Mouse (Mus musculus) central nervous system, embryonic 18 days (tissue): ENCODE measurements around the gene Olfr446. TPM values are rescaled to one million over a fixed set of nuclear protein-coding genes. Genes with fewer than 3 reads are reported as not detected.

Experiments
- polyA plus RNA-seq: library from polyadenylated mRNA; depleted of rRNA; stranded (reverse); fragments of >200 nt; gene quantifications from 2 replicates; pipeline ENCODE4 v1.2.3, GENCODE M21; 2012; rRNA removed

The Olfr446 gene
- not detected in 2 replicates for polyA plus RNA-seq

GRCm38 (mm10) chr6:42921077-42921476, at the start of gene Olfr446:
Olfr446 (plus strand) TSS chr6:42921377.

GRCm38 (mm10) chr6:42890141-42890540, 31.0 kb upstream of the Olfr446 start, which contains the start of gene Olfr448:
Olfr448 (plus strand) TSS chr6:42890441.

DNA sequence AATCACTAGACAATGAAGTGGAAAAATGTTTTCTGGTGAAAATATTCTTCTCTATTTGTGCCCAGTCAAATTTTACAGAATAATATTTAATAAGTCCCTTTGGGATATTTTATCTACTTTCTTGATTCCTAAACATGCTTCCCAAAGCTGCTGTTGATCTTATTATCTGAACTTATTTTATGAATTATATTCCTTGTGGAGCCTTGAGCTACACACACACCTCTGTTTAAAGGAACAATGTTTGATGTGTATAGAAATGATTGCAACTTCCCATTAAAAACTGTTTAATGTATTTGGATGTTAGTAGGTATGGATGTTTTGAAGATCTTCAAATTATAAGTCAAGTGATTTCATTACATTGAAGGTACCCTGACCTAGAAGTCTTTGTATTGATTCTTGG, 12.6 kb upstream of the Olfr446 start, which contains the start of gene Olfr447:
TSS of gene Olfr447 (plus strand) at position 301 of the 400 bp plus-strand sequence.

DNA sequence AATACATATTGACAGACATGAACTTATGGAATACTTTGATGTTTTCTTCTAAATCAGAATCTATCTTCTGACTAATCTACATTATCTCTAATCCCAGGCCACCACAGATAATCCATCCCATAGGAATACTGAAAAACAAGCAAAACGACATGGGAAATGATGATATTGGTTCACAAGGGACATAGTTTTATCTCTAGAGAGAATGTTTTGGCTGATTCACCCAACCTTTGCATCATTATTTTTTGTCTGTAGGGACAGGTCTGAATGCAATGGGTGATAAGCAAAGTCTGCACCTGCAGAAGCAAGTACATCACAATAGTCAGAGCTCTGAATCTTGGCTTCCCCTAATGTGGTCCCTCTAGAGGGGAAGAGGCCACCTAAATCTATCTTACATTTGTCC, 27.6 kb downstream of the Olfr446 start, which contains the start of gene Olfr444:
TSS of gene Olfr444 (plus strand) at position 301 of the 400 bp plus-strand sequence.

Other genes with a start within 250 kb of the Olfr446 start
- 153 TPM in 2 replicates for gene Tcaf1, start 211.3 kb upstream of the Olfr446 start, polyA plus RNA-seq
- not detected in 2 replicates for gene Olfr453, start 182.0 kb upstream of the Olfr446 start, polyA plus RNA-seq
- gene Olfr38, start 165.0 kb upstream of the Olfr446 start, polyA plus RNA-seq: not detected in 2 replicates
- gene Olfr452, start 136.3 kb upstream of the Olfr446 start, polyA plus RNA-seq: not detected in 2 replicates
- gene Olfr450, start 109.4 kb upstream of the Olfr446 start, polyA plus RNA-seq: not detected in 2 replicates
- gene Olfr449, start 87.0 kb upstream of the Olfr446 start, polyA plus RNA-seq: not detected in 2 replicates
- not detected in 2 replicates for gene Olfr448, start 30.9 kb upstream of the Olfr446 start, polyA plus RNA-seq
- gene Olfr447, start 12.5 kb upstream of the Olfr446 start, polyA plus RNA-seq: not detected in 2 replicates
- not detected in 2 replicates for gene Olfr444, start 27.7 kb downstream of the Olfr446 start, polyA plus RNA-seq
- gene Olfr441, start 185.0 kb downstream of the Olfr446 start, polyA plus RNA-seq: 0.03 TPM in 1 of 2 replicates, not detected in the other
- gene Olfr237-ps1, start 225.2 kb downstream of the Olfr446 start, polyA plus RNA-seq: 0.05 and 0.08 TPM in 2 replicates
- not detected in 2 replicates for gene Olfr437, start 241.9 kb downstream of the Olfr446 start, polyA plus RNA-seq